Mouse (Mus musculus): ENCODE measurements around the gene Mctp1.

GRCm38 (mm10) chr13:76750663-76751429 lies 366.5 kb downstream of the Mctp1 start:
- TF ChIP-seq CTCF (IDR thresholded peaks at IDR 0.05; ENCODE audit: control insufficient read depth, insufficient read depth, insufficient replicate concordance, low read depth, low read length) (no peak), POLR2A (IDR thresholded peaks at IDR 0.05; ENCODE audit: control insufficient read depth, low read depth, low read length) (no peak)
